Mouse (Mus musculus) kidney, adult 2 months (tissue): Measurements from ENCODE around the gene Rufy1.

Experiments
- CTCF ChIP-seq: fragments of 200-500 bp; conservative IDR thresholded peaks from 2 replicates; pipeline ENCODE4 v1.5.1; 2011; ENCODE audit warnings: low read depth, mild to moderate bottlenecking, control low read depth, low read length, moderate library complexity, mixed read lengths; ENCODE audit not compliant: insufficient read depth, insufficient read length
- POLR2A ChIP-seq: fragments of 200-500 bp; IDR thresholded peaks from one replicate; pipeline ENCODE4 v1.6.1; 2011; ENCODE audit warnings: low read depth, low read length, control low read depth

GRCm38 (mm10) chr11:50373621-50374020 lies 57.3 kb downstream of the Rufy1 start:
- TF ChIP-seq CTCF (no peak), POLR2A (no peak)
